Mouse (Mus musculus): ENCODE measurements around the gene Sdc1. TPM values are rescaled to one million over a fixed set of nuclear protein-coding genes. Genes with fewer than 3 reads are reported as not detected.

Gene Sdc1
- total and polyA plus RNA-seq, 3 experiments = 1.7 to 5.3 (median 2.6) TPM

DNA sequence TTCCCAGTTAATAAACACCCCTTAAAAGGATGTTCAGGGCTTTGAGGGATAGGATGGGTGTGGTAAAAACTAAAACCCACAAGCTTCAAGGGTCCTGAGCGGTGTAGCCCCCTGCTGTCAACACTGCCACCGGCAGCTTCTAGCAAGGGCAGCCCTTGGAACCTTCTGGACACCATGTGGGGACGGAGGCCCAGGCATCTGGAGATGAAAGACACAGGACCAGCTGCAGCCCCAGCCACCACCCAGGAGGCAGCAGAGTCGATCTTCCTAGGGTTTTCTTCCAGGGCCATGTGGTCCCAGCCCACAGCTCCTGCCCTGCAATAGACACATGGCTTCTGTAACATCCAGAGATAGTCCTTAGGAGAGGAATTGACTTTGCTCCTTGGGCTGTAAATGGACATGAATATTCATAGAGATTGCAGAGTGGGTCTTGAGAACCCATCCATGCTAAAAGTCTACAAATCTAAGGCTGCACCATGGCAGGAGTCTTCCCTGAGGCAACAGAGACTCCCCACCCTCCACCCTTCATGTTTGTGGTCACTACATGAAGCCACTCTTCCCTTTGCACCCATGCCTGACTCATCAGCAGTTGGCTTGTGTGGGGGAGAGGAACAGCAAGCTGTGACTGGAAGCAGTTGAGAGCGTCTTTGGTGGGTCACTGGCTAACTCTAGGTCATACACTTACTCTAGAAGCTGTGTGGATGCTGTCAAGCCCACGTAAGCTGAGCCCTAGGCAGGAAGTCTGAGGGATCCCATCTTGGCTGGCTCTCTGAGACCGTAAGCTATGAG lies 34.0 kb downstream of the Sdc1 start:
- DNase-seq (ENCODE audit: extremely low read depth) = no peak
- Histone ChIP-seq H3K27ac (ENCODE audit: insufficient read depth, low read depth) (no peak overlapping the region), H3K4me1 (ENCODE audit: control insufficient read depth in 1 of 2, insufficient read depth in 2 of 2) (peaks cover 0 to 8% of the 10 kb centered on the region in 2 experiments; a peak in 1 of 4 replicates), H3K79me2 (replicated peaks; ENCODE audit: control insufficient read depth, extremely low read depth, insufficient read depth, poor library complexity, severe bottlenecking) (no peaks in the 10 kb centered on the region), H3K36me3 (replicated peaks in 1 of 2; ENCODE audit: control insufficient read depth in 1 of 2, insufficient read depth in 1 of 2, low read length in 1 of 2) (no peaks in the 10 kb centered on the region), H3K4me3 (replicated peaks in 1 of 3; ENCODE audit: low read depth in 2 of 3, low read length in 2 of 3, poor library complexity in 1 of 3) (no peak overlapping the region), H3K4me2 (ENCODE audit: insufficient read depth, low read depth, poor library complexity, severe bottlenecking) (no peak overlapping the region), H3K9ac (ENCODE audit: insufficient read depth, low read depth) (no peak overlapping the region), H3K9me3 (replicated peaks; ENCODE audit: low read length) (no peaks in the 10 kb centered on the region), H3K27me3 (replicated peaks) (no peaks in the 10 kb centered on the region)
- no peak for TF ChIP-seq JUN (IDR thresholded peaks at IDR 0.05; ENCODE audit: insufficient read depth, low read depth, low read length)
- TF ChIP-seq EP300 (IDR thresholded peaks at IDR 0.05; ENCODE audit: low read length) = no peak
- no peak for TF ChIP-seq ZMIZ1 (IDR thresholded peaks at IDR 0.05; ENCODE audit: low read depth, low read length)
- TF ChIP-seq USF1 (IDR thresholded peaks at IDR 0.05; ENCODE audit: low read depth, low read length) = no peak
- no peak for TF ChIP-seq TBP (conservative IDR thresholded peaks at IDR 0.05; ENCODE audit: low read depth, low read length)
- no peak for TF ChIP-seq POLR2AphosphoS2 (IDR thresholded peaks at IDR 0.05; ENCODE audit: low read depth, low read length)
- TF ChIP-seq MAX (IDR thresholded peaks at IDR 0.05; ENCODE audit: low read length) = no peak
- dilution Hi-C loops (cut with MboI; ENCODE audit: extremely low pct_ligation_motif_present, extremely low pct_unique_long_range_greater_than_20kb, low sequenced_read_pairs) = no loop called here
- in situ Hi-C loops (cut with MboI; ENCODE audit: low pct_ligation_motif_present, low pct_unique_long_range_greater_than_20kb, low sequenced_read_pairs) = no loop called here

GRCm38 (mm10) chr12:8809086-8809485 lies 38.0 kb downstream of the Sdc1 start:
- Histone ChIP-seq H3K9me3 (replicated peaks; ENCODE audit: low read length) (no peaks in the 10 kb centered on the region), H3K27me3 (replicated peaks) (no peaks in the 10 kb centered on the region), H3K9ac (ENCODE audit: insufficient read depth, low read depth) (no peak overlapping the region), H3K79me2 (replicated peaks; ENCODE audit: control insufficient read depth, extremely low read depth, insufficient read depth, poor library complexity, severe bottlenecking) (no peaks in the 10 kb centered on the region), H3K4me2 (ENCODE audit: insufficient read depth, low read depth, poor library complexity, severe bottlenecking) (no peak overlapping the region), H3K4me1 (ENCODE audit: control insufficient read depth in 1 of 2, insufficient read depth in 2 of 2) (peaks cover 0 to 8% of the 10 kb centered on the region in 2 experiments; a peak in 1 of 4 replicates), H3K36me3 (replicated peaks in 1 of 2; ENCODE audit: control insufficient read depth in 1 of 2, insufficient read depth in 1 of 2, low read length in 1 of 2) (no peaks in the 10 kb centered on the region), H3K27ac (ENCODE audit: insufficient read depth, low read depth) (no peak overlapping the region), H3K4me3 (replicated peaks in 1 of 3; ENCODE audit: low read depth in 2 of 3, low read length in 2 of 3, poor library complexity in 1 of 3) (no peak overlapping the region)
- dilution Hi-C loops (cut with MboI; ENCODE audit: extremely low pct_ligation_motif_present, extremely low pct_unique_long_range_greater_than_20kb, low sequenced_read_pairs) (no loop called here), in situ Hi-C loops (cut with MboI; ENCODE audit: low pct_ligation_motif_present, low pct_unique_long_range_greater_than_20kb, low sequenced_read_pairs) (no loop called here)
- no peak for TF ChIP-seq ZMIZ1 (IDR thresholded peaks at IDR 0.05; ENCODE audit: low read depth, low read length)
- no peak for TF ChIP-seq MYC (IDR thresholded peaks at IDR 0.05; ENCODE audit: low read depth, low read length)
- TF ChIP-seq ZC3H11A (IDR thresholded peaks at IDR 0.05; ENCODE audit: low read depth, low read length) = no peak
- TF ChIP-seq NRF1 (IDR thresholded peaks at IDR 0.05; ENCODE audit: low read depth, low read length) = no peak
- TF ChIP-seq BHLHE40 (IDR thresholded peaks at IDR 0.05; ENCODE audit: low read depth, low read length) = no peak
- no peak for TF ChIP-seq E2F4 (IDR thresholded peaks at IDR 0.05; ENCODE audit: insufficient replicate concordance, low read depth, low read length)
- DNase-seq (ENCODE audit: extremely low read depth) = no peak

GRCm38 (mm10) chr12:8809626-8810025 lies 38.5 kb downstream of the Sdc1 start:
- Histone ChIP-seq H3K36me3 (replicated peaks in 1 of 2; ENCODE audit: control insufficient read depth in 1 of 2, insufficient read depth in 1 of 2, low read length in 1 of 2) (no peaks in the 10 kb centered on the region), H3K4me3 (replicated peaks in 1 of 3; ENCODE audit: low read depth in 2 of 3, low read length in 2 of 3, poor library complexity in 1 of 3) (no peak overlapping the region), H3K9ac (ENCODE audit: insufficient read depth, low read depth) (no peak overlapping the region), H3K27me3 (replicated peaks) (no peaks in the 10 kb centered on the region), H3K9me3 (replicated peaks; ENCODE audit: low read length) (no peaks in the 10 kb centered on the region), H3K27ac (ENCODE audit: insufficient read depth, low read depth) (no peak overlapping the region), H3K79me2 (replicated peaks; ENCODE audit: control insufficient read depth, extremely low read depth, insufficient read depth, poor library complexity, severe bottlenecking) (no peaks in the 10 kb centered on the region), H3K4me1 (ENCODE audit: control insufficient read depth in 1 of 2, insufficient read depth in 2 of 2) (peaks cover 0 to 8% of the 10 kb centered on the region in 2 experiments; a peak in 1 of 4 replicates), H3K4me2 (ENCODE audit: insufficient read depth, low read depth, poor library complexity, severe bottlenecking) (no peak overlapping the region)
- in situ Hi-C loops (cut with MboI; ENCODE audit: low pct_ligation_motif_present, low pct_unique_long_range_greater_than_20kb, low sequenced_read_pairs) = no loop called here
- DNase-seq (ENCODE audit: extremely low read depth) = no peak
- dilution Hi-C loops (cut with MboI; ENCODE audit: extremely low pct_ligation_motif_present, extremely low pct_unique_long_range_greater_than_20kb, low sequenced_read_pairs) = no loop called here
- no peak for TF ChIP-seq PAX5 (IDR thresholded peaks at IDR 0.05; ENCODE audit: low read length)
- TF ChIP-seq MAX (IDR thresholded peaks at IDR 0.05; ENCODE audit: low read length) = no peak
- no peak for TF ChIP-seq POLR2AphosphoS2 (IDR thresholded peaks at IDR 0.05; ENCODE audit: low read depth, low read length)
- no peak for TF ChIP-seq HCFC1 (IDR thresholded peaks at IDR 0.05; ENCODE audit: low read depth, low read length)
- no peak for TF ChIP-seq USF2 (conservative IDR thresholded peaks at IDR 0.05; ENCODE audit: low read depth, low read length)
- TF ChIP-seq ZKSCAN1 (IDR thresholded peaks at IDR 0.05; ENCODE audit: borderline replicate concordance, low read depth, low read length) = no peak
- TF ChIP-seq GABPA (IDR thresholded peaks at IDR 0.05; ENCODE audit: insufficient replicate concordance, low read depth, low read length) = no peak
- TF ChIP-seq USF1 (IDR thresholded peaks at IDR 0.05; ENCODE audit: low read depth, low read length) = no peak
- no peak for TF ChIP-seq JUND (conservative IDR thresholded peaks at IDR 0.05; ENCODE audit: low read depth, low read length)
- no peak for TF ChIP-seq CHD2 (IDR thresholded peaks at IDR 0.05; ENCODE audit: low read length)

Measured in CH12.LX (cell line).